Mouse (Mus musculus): Measurements from ENCODE around the gene Rps6ka2. TPM values are rescaled to one million over a fixed set of nuclear protein-coding genes. Genes with fewer than 3 reads are reported as not detected.

The Rps6ka2 gene
- polyA plus RNA-seq (2015; fragmentation: Nextera tagmentation; extraction: Ambion mirVana), result 2.7 and 3.6 TPM in 2 replicates

GRCm38 (mm10) chr17:7169627-7170303 lies at the start of gene Rps6ka2:
TSS of gene Rps6ka2 (plus strand) at chr17:7170115.

GRCm38 (mm10) chr17:7324346-7324745 lies 154.4 kb downstream of the Rps6ka2 start, which contains the start of gene Tcp10a:
TSS of gene Tcp10a (plus strand) at chr17:7324646.

DNA sequence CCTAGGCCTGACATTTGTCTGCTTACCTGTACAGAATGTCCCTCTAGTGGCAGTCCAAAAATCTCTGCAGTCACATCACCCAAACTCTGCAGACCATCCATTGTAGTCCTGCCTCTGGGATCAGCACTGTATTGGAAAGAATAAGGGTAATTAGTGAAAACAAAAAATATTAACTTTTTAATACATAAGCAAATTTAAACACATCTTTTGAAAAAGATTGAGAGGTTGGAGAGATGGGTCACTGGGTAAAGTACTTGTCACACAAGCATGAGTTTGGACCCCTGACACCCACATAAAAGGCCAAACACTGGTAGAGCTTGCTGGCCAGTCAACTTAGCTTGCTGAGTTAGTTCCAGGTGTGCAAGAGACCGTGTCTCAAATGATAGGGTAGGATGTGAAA lies 182.7 kb downstream of the Rps6ka2 start, which contains the start of gene Ttll2:
Gene Ttll2 (minus strand): TSS at position 101 of the 400 bp plus-strand sequence.

Other genes starting within 250 kb of the Rps6ka2 start
- gene Rsph3b, start 221.4 kb upstream of the Rps6ka2 start, polyA plus RNA-seq (2015; fragmentation: Nextera tagmentation; extraction: Ambion mirVana), result 16.0 and 17.3 TPM in 2 replicates
- 15.1 and 19.3 TPM in 2 replicates for gene Tagap1, start 209.0 kb upstream of the Rps6ka2 start, polyA plus RNA-seq (2015; fragmentation: Nextera tagmentation; extraction: Ambion mirVana)
- gene Rnaset2b, start 199.5 kb upstream of the Rps6ka2 start, polyA plus RNA-seq (2015; fragmentation: Nextera tagmentation; extraction: Ambion mirVana), result 141 and 187 TPM in 2 replicates
- gene Gm49721, start 191.2 kb upstream of the Rps6ka2 start, polyA plus RNA-seq (2015; fragmentation: Nextera tagmentation; extraction: Ambion mirVana), result 0.16 and 0.27 TPM in 2 replicates
- 0.83 and 0.91 TPM in 2 replicates for gene Gm1604a, start 144.5 kb upstream of the Rps6ka2 start, polyA plus RNA-seq (2015; fragmentation: Nextera tagmentation; extraction: Ambion mirVana)
- not detected in 2 replicates for gene Tcp10a, start 154.5 kb downstream of the Rps6ka2 start, polyA plus RNA-seq (2015; fragmentation: Nextera tagmentation; extraction: Ambion mirVana)
- gene Ttll2, start 182.6 kb downstream of the Rps6ka2 start, polyA plus RNA-seq (2015; fragmentation: Nextera tagmentation; extraction: Ambion mirVana), result not detected in 2 replicates
- not detected in 2 replicates for gene Gm49630, start 201.9 kb downstream of the Rps6ka2 start, polyA plus RNA-seq (2015; fragmentation: Nextera tagmentation; extraction: Ambion mirVana)
- not detected in 2 replicates for gene Unc93a2, start 215.3 kb downstream of the Rps6ka2 start, polyA plus RNA-seq (2015; fragmentation: Nextera tagmentation; extraction: Ambion mirVana)